Mouse (Mus musculus) hindbrain, embryonic 13.5 days (tissue): Measurements from ENCODE around the gene Tmtc2. TPM values are rescaled to one million over a fixed set of nuclear protein-coding genes. Genes with fewer than 3 reads are reported as not detected.

ENCODE experiments used
- ATAC-seq: fragments of 200-750 bp; cut with Nextera tagmentation; 2 replicates; pipeline ENCODE4 v1.8.0; 2017; ENCODE audit warnings: moderate TSS enrichment; ENCODE audit not compliant: low FRiP score
- H3K27ac ChIP-seq: fragments of 300-500 bp; sonication (generic); 2 replicates; pipeline ENCODE4 v1.5.1; 2015; ENCODE audit warnings: inconsistent platforms, mild to moderate bottlenecking, moderate library complexity
- H3K27me3 ChIP-seq: fragments of 300-500 bp; sonication (generic); 2 replicates; pipeline ENCODE4 v1.6.1; 2015; ENCODE audit warnings: mild to moderate bottlenecking, inconsistent platforms
- H3K36me3 ChIP-seq: fragments of 300-500 bp; sonication (generic); 2 replicates; pipeline ENCODE4 v1.6.1; 2015; ENCODE audit warnings: mild to moderate bottlenecking, inconsistent platforms
- H3K4me1 ChIP-seq: fragments of 300-500 bp; sonication (generic); replicated peaks from 2 replicates; pipeline ENCODE4 v1.6.1; 2015; ENCODE audit warnings: inconsistent platforms
- H3K4me2 ChIP-seq: fragments of 300-500 bp; sonication (generic); 2 replicates; pipeline ENCODE4 v1.6.1; 2015; ENCODE audit warnings: inconsistent platforms, mild to moderate bottlenecking, moderate library complexity
- H3K4me3 ChIP-seq: fragments of 300-500 bp; sonication (generic); 2 replicates; pipeline ENCODE4 v1.5.1; 2015; ENCODE audit warnings: mild to moderate bottlenecking, inconsistent platforms
- H3K9ac ChIP-seq: fragments of 300-500 bp; sonication (generic); 2 replicates; pipeline ENCODE4 v1.6.1; 2015; ENCODE audit warnings: mild to moderate bottlenecking, inconsistent platforms
- H3K9me3 ChIP-seq: fragments of 300-500 bp; sonication (generic); 2 replicates; pipeline ENCODE4 v1.6.1; 2016; ENCODE audit warnings: inconsistent platforms
- WGBS: fragments of 180-500 bp; shearing (Covaris S2); methylation state at CpG from one replicate; pipeline ENCODE4 v1.1.7; 2015; 5-methylcytosine and 5-hydroxymethylcytosine counted together
- polyA plus RNA-seq: library from polyadenylated mRNA; unstranded; fragments of >200 nt; fragmentation: Nextera tagmentation; extraction: Ambion mirVana; gene quantifications from 2 replicates; pipeline ENCODE4 v1.2.1, GENCODE M21; 2015

Tmtc2 gene
- polyA plus RNA-seq, 1 experiment from 2014 or later: 11.9 TPM

GRCm38 (mm10) chr10:105168443-105169102 lies 405.7 kb downstream of the Tmtc2 start:
- no peak overlapping the region for H3K27ac ChIP-seq
- ATAC-seq: no peak
- H3K9ac ChIP-seq: no peak overlapping the region
- no peak overlapping the region for H3K4me3 ChIP-seq
- H3K4me2 ChIP-seq: no peak overlapping the region
- no peaks in the 10 kb centered on the region for H3K4me1 ChIP-seq
- H3K27me3 ChIP-seq: no peaks in the 10 kb centered on the region
- H3K36me3 ChIP-seq: no peaks in the 10 kb centered on the region
- WGBS: 83% methylated on average over 5 of the region's 5 CpGs
- H3K9me3 ChIP-seq: no peaks in the 10 kb centered on the region

DNA sequence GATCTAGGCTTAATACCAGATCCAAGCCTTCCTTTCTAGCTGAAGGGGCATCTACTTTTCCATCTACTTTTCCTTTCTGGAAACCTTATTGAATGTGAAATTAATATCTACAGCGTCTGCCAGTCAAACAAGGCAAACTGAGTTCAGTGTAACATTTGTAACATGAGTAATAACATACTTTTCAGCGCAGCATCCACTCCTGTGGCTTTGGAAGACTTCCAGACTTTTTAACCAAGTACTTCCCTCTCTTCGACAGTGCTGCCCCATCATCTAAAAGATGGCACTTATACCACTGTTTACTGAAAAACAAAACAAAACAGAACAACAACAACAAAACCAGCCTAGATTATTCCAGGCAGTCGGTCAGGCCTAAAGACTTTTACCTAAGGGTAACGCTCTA lies 409.0 kb downstream of the Tmtc2 start:
- Histone ChIP-seq H3K27ac (no peak overlapping the region), H3K9ac (no peak overlapping the region), H3K4me3 (no peak overlapping the region), H3K27me3 (no peaks in the 10 kb centered on the region), H3K4me2 (no peak overlapping the region), H3K4me1 (no peaks in the 10 kb centered on the region), H3K9me3 (no peaks in the 10 kb centered on the region), H3K36me3 (no peaks in the 10 kb centered on the region)
- whole genome bisulfite sequencing: 87% methylated on average over 5 of the region's 5 CpGs
- ATAC-seq: no peak

- H3K36me3 ChIP-seq: no peaks in the 10 kb centered on the region
- no peaks in the 10 kb centered on the region for H3K9me3 ChIP-seq
- H3K9ac ChIP-seq: no peak overlapping the region
- no peak overlapping the region for H3K27ac ChIP-seq
- no peak for ATAC-seq
- H3K4me1 ChIP-seq: no peaks in the 10 kb centered on the region
- H3K4me3 ChIP-seq: no peak overlapping the region
- H3K27me3 ChIP-seq: no peaks in the 10 kb centered on the region
- H3K4me2 ChIP-seq: no peak overlapping the region
Observed at GRCm38 (mm10) chr10:105153789-105154188, 420.5 kb downstream of the Tmtc2 start.

DNA sequence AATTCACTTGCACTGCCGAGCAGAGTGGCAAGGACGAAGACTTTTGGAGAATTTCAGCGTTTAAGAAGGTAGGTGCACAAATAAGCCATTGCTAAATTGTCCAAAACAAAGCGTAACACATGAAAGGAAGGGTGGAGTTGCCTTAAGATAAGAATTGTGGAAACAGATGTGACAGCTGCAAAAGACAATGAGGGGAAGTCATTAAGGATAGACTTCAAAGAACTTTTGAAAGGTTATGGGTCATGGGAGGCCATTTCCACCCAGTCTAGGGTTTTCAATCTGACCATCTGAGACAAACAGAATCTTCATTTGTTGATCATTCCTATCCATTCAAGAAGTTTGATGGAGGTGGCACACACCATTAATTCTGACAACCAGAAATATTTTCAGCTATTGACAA lies 429.9 kb downstream of the Tmtc2 start:
- Histone ChIP-seq H3K27me3 (no peaks in the 10 kb centered on the region), H3K9me3 (no peaks in the 10 kb centered on the region), H3K9ac (no peak overlapping the region), H3K36me3 (no peaks in the 10 kb centered on the region), H3K4me3 (no peak overlapping the region), H3K27ac (no peak overlapping the region), H3K4me1 (no peaks in the 10 kb centered on the region), H3K4me2 (no peak overlapping the region)
- no peak for ATAC-seq
- WGBS: 54% methylated on average over 4 of the region's 4 CpGs

DNA sequence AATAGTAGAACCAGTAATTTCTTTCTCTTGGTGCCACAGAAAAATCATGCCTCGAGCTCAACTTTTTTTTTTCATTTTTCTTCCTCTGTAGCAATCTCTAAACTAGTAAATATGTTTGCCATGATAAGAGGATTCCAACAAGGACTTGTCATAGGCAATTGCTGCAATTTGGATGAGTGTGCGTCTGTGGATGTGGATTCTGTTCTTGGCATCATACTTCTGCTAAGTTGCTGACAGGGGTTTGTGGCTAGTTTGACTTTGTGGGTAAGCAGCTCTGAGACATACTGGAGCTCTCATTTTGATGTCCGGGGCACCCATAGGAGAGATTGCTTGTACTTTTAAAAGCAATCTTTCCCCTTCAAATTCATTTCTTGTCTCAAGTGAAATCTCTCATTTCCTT lies 432.1 kb downstream of the Tmtc2 start:
- Histone ChIP-seq H3K4me2 (no peak overlapping the region), H3K4me1 (no peaks in the 10 kb centered on the region), H3K4me3 (no peak overlapping the region), H3K27ac (no peak overlapping the region), H3K9ac (no peak overlapping the region), H3K36me3 (no peaks in the 10 kb centered on the region), H3K9me3 (no peaks in the 10 kb centered on the region), H3K27me3 (no peaks in the 10 kb centered on the region)
- no peak for ATAC-seq
- WGBS: 88% methylated on average over 3 of the region's 3 CpGs
